Mouse (Mus musculus) hindbrain, embryonic 16.5 days (tissue): ENCODE data around the gene Ifi35. TPM values are rescaled to one million over a fixed set of nuclear protein-coding genes. Genes with fewer than 3 reads are reported as not detected.
A peak's percentile ranks its signal among the peaks of the same experiment; 100 is the strongest.
"Not testable (repeated sequence)": the region's sequence is repeated elsewhere in the genome, so short reads cannot be mapped to it uniquely, and the experiment has no call there.

ENCODE experiments used
- ATAC-seq: fragments of 200-750 bp; cut with Nextera tagmentation; 2 replicates; pipeline ENCODE4 v1.8.0; 2017; ENCODE audit warnings: moderate TSS enrichment, moderate library complexity
- H3K27ac ChIP-seq: fragments of 300-500 bp; sonication (generic); 2 replicates; pipeline ENCODE4 v1.5.1; 2014; ENCODE audit warnings: low read depth, mild to moderate bottlenecking, control low read depth, low read length, moderate library complexity
- H3K27me3 ChIP-seq: fragments of 300-500 bp; sonication (generic); replicated peaks from 2 replicates; pipeline ENCODE4 v1.6.1; 2014; ENCODE audit warnings: low read length; ENCODE audit not compliant: control insufficient read depth, insufficient read depth
- H3K36me3 ChIP-seq: fragments of 300-500 bp; sonication (generic); 2 replicates; pipeline ENCODE4 v1.6.1; 2014; ENCODE audit warnings: mild to moderate bottlenecking, low read length, moderate library complexity, mixed read lengths; ENCODE audit not compliant: control insufficient read depth, insufficient read depth
- H3K4me1 ChIP-seq: fragments of 300-500 bp; sonication (generic); 2 replicates; pipeline ENCODE4 v1.6.1; 2014; ENCODE audit warnings: low read depth, low read length; ENCODE audit not compliant: control insufficient read depth, insufficient read depth
- H3K4me2 ChIP-seq: fragments of 300-500 bp; sonication (generic); 2 replicates; pipeline ENCODE4 v1.6.1; 2014; ENCODE audit warnings: mild to moderate bottlenecking, low read length, control low read depth, moderate library complexity
- H3K4me3 ChIP-seq: fragments of 300-500 bp; sonication (generic); 2 replicates; pipeline ENCODE4 v1.5.1; 2014; ENCODE audit warnings: mild to moderate bottlenecking, low read length, control low read depth, moderate library complexity
- H3K9ac ChIP-seq: fragments of 300-500 bp; sonication (generic); 2 replicates; pipeline ENCODE4 v1.6.1; 2014; ENCODE audit warnings: low read depth, mild to moderate bottlenecking, control low read depth, low read length, moderate library complexity
- H3K9me3 ChIP-seq: fragments of 300-500 bp; sonication (generic); 2 replicates; pipeline ENCODE4 v1.6.1; 2014; ENCODE audit warnings: mild to moderate bottlenecking, low read length, moderate library complexity; ENCODE audit not compliant: control insufficient read depth
- WGBS: fragments of 180-500 bp; shearing (Covaris S2); extraction: QIAGEN DNeasy Blood & Tissue Kit; methylation state at CpG from one replicate; pipeline ENCODE4 v1.1.7; 2014; 5-methylcytosine and 5-hydroxymethylcytosine counted together
- polyA plus RNA-seq: library from polyadenylated mRNA; unstranded; fragments of >200 nt; fragmentation: Nextera tagmentation; extraction: Ambion mirVana; gene quantifications from 2 replicates; pipeline ENCODE4 v1.2.1, GENCODE M21; 2015

Ifi35 gene
- polyA plus RNA-seq, 1 experiment from 2014 or later: 4.8 TPM

DNA sequence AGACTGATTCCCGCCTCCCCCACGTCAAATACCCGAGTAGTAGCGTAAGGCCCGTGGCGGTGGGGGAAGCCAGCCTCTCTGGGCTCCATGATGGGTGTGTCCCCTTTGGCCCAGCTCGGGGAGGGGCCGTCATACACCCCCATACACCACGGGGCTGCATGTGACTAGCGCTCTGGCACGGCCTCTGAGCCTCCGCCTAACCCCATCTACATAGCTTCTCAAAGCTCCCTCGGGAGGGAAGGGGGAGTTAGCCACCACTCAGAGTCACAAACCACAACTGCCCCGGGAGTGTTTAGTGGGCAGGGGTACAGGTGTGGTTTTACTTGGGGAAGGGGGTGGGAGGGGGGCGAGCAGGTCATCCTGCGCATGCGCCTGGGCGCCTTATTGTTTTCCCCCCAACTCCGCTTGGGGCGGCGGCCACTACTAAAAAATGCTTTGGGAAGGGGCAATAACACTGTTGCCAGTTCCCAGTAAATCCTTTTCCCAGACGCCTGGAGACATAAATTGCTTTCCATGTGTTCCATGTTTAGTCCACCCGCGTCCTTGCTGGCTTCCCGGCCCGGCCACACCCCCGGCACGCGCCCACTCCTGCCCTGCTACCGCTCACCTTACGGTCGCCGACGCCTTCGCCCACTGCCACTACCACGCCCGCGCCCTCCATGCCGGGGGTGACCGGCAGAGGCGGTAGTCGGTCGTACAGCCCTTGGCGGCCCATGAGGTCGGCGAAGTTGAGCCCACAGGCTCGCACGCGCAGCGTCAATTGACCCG, 17.1 kb downstream of the Ifi35 start:
- H3K4me1 ChIP-seq: peaks cover 46% of the 10 kb centered on the region
- peak overlapping the region; percentile 94 for H3K4me3 ChIP-seq
- peak; percentile 25 for ATAC-seq
- no peaks in the 10 kb centered on the region for H3K27me3 ChIP-seq
- peak overlapping the region; percentile 61 for H3K4me2 ChIP-seq
- peak overlapping the region; percentile 93 for H3K9ac ChIP-seq
- under 1% methylated on average over 51 of the region's 51 CpGs for WGBS
- H3K36me3 ChIP-seq: peaks cover 15% of the 10 kb centered on the region
- H3K9me3 ChIP-seq: no peaks in the 10 kb centered on the region
- H3K27ac ChIP-seq: peak overlapping the region; percentile 94

DNA sequence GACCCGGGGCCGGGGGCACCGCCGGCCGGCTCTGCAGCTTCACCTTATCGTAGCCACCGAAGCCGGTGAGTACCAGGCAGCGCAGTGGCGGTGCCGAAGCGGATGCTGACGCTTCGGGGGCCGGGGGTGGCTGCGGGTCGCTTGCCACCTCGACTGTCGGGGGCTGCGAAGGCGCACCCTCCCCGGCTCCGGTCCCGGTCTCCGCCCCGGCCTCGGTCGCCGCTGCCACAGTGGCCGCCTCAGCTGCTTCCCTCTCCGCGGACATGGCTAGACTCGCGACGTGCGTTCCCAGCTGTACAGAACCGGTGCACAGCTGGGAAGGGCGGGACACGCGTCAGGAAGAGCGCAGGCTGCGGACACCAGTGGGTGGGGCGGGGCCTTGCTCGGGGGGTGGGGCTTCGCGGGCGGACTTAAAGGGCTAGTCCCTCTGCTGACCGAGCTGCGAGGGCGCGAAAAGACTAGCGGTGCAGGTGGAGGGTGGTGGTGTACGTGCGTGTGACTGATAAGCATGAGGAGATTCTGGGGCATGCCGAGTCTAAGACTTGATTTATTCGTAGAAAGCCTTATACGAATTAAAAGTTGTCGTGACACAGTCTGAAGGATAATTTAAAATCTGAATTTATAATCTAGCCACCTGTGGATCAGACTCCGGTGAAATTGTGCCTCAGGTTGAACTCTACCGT, 17.8 kb downstream of the Ifi35 start, which contains the start of gene Vat1:
TSS of gene Vat1 (minus strand) at position 362 of the 683 bp plus-strand sequence.
- peak within 1 kb of the TSS; percentile 93 for H3K9ac ChIP-seq
- peak; percentile 73 for ATAC-seq
- peaks cover 11% of the 10 kb centered on the region for H3K36me3 ChIP-seq
- no peaks in the 10 kb centered on the region for H3K27me3 ChIP-seq
- WGBS: under 1% methylated on average over 60 of the region's 60 CpGs
- H3K4me1 ChIP-seq: peaks cover 46% of the 10 kb centered on the region
- no peaks in the 10 kb centered on the region for H3K9me3 ChIP-seq
- peak within 1 kb of the TSS; percentile 86 for H3K4me2 ChIP-seq
- H3K27ac ChIP-seq: peak within 1 kb of the TSS; percentile 94
- H3K4me3 ChIP-seq: peak within 1 kb of the TSS; percentile 94

DNA sequence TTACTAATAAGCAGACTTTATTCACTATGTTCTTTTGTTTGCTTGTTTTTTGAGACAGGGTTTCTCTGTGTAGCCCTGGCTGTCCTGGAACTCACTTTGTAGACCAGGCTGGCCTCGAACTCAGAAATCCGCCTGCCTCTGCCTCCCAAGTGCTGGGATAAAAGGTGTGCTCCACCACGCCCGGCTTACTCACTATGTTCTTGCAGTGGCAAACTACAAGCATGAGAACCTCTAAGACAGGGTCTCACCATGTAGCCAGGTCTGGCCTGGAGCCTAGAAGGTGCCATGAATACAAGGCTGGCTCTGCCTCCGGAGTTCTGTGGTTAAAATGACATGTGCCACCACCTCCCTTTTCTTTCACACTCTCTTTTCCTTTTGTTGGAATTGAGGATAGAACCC, 18.3 kb downstream of the Ifi35 start:
- H3K9me3 ChIP-seq, H3K36me3 ChIP-seq, ATAC-seq, H3K27me3 ChIP-seq, H3K9ac ChIP-seq, H3K27ac ChIP-seq: not testable (repeated sequence)
- 66% methylated on average over 5 of the region's 5 CpGs for WGBS
- peaks cover 46% of the 10 kb centered on the region for H3K4me1 ChIP-seq
- H3K4me3 ChIP-seq: peak overlapping the region; percentile 94
- H3K4me2 ChIP-seq: peak overlapping the region; percentile 61

DNA sequence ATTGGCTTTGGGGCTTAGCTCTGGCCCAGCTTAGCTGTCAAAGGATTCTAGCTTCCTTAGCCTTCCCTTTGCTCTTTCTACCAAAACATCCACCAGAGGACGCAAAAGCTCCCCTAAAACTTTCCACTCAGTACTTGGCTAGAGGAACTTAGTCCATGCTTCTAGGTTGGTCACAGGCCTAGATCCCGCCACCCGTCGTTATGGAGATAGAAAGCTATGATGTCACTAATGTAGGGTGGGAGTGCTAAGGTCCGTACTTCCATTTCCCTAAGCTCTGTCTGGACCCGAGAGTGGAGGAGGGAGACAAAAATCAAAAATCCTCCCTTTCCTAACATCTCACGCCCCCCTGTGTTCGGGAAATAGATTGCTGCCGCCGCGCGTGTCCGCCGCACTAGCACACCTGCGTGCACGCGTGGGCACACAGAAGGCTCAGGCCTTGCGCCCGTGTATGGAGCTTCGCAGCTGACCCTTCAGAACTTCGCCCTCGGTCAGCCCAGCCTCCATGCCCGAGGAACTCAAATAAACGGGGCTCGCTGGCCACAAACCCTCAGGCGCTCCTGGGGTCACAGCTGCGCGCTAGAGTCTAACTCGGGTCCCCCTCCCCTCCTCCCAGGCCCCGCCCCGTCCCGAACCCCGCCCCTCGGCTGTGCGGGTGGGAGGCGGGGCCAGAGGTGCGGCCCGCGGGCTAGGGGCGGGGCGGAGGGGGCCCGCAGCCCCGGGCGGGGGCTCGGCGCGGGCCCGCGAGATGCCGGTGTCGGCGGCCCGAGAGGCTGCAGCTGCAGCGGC, 19.5 kb downstream of the Ifi35 start:
- Histone ChIP-seq H3K36me3 (no peaks in the 10 kb centered on the region; the same call in 1 of the 2 replicates), H3K4me3 (peak overlapping the region; percentile 86), H3K27me3 (no peaks in the 10 kb centered on the region), H3K9me3 (no peaks in the 10 kb centered on the region), H3K4me1 (peaks cover 40% of the 10 kb centered on the region), H3K4me2 (peak overlapping the region; percentile 86), H3K9ac (peak overlapping the region; percentile 89), H3K27ac (peak overlapping the region; percentile 88)
- WGBS: under 1% methylated on average over 52 of the region's 54 CpGs
- ATAC-seq: peak; percentile 72

DNA sequence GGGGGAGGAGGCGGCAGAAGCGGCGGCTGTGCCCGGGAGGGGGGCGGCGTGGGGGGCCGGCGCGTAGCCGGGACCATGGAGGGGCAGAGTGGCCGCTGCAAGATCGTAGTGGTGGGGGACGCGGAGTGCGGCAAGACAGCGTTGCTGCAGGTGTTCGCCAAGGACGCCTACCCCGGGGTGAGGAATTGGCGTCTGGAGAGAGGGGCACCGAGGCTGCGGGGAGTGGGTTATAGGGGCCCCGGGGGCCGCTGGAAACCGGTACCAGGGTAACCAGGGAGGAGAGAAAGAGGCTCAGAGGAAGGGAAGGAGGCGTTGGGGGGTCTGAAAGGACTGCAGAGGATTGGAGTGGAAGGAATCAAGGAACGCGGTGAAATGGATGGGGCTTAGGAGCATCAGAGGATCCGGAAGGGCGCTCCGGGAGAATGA, 20.1 kb downstream of the Ifi35 start:
- peak overlapping the region; percentile 86 for H3K4me2 ChIP-seq
- no peaks in the 10 kb centered on the region; the same call in 1 of the 2 replicates for H3K36me3 ChIP-seq
- ATAC-seq: peak; percentile 45
- peak overlapping the region; percentile 89 for H3K9ac ChIP-seq
- peak overlapping the region; percentile 86 for H3K4me3 ChIP-seq
- peak overlapping the region; percentile 88 for H3K27ac ChIP-seq
- under 1% methylated on average over 24 of the region's 31 CpGs for WGBS
- H3K27me3 ChIP-seq: no peaks in the 10 kb centered on the region
- no peaks in the 10 kb centered on the region for H3K9me3 ChIP-seq
- H3K4me1 ChIP-seq: peaks cover 34% of the 10 kb centered on the region

DNA sequence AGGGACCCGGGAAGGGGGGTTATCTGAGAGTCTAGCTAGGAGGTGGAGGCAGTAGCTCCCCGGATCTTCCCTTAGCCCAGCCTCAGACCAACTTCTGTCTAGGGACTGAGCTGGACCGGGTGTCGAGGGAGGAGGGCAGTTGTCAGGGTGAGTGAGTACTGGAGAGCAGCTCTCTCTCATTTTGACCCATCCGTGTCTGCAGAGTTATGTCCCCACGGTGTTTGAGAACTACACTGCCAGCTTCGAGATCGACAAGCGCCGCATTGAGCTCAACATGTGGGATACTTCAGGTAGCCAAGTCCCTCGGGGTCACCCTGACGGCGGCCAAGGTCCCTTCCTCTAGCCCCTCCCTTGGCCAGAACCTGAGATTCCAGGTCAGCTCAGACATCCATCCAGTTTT, 20.5 kb downstream of the Ifi35 start:
- peak overlapping the region; percentile 86 for H3K4me2 ChIP-seq
- no peaks in the 10 kb centered on the region for H3K9me3 ChIP-seq
- 3% methylated on average over 13 of the region's 13 CpGs for WGBS
- ATAC-seq: no peak
- peak overlapping the region; percentile 89 for H3K9ac ChIP-seq
- H3K4me1 ChIP-seq: peaks cover 30% of the 10 kb centered on the region
- H3K27me3 ChIP-seq: no peaks in the 10 kb centered on the region
- H3K4me3 ChIP-seq: peak overlapping the region; percentile 86
- peak overlapping the region; percentile 88 for H3K27ac ChIP-seq
- H3K36me3 ChIP-seq: no peaks in the 10 kb centered on the region; the same call in 1 of the 2 replicates

DNA sequence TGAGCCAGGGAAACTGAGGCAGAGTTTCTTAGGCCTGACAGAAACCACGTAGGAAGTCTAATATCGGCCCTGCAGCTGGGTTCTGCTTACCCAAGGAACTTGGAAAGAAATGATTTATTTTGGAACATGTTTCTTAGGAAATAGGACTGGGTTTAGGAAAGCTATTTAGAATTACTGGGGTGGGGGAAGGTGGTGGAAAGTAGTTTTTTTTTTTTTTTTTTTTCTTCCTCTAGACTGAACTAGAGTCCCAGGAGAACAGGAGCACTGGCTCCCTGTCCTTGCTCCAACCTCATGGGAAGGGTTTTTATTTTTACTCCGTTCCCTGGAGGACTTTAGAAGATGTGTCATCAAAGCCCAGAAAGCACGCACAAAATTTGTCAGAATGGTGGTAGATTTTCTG, 20.9 kb downstream of the Ifi35 start:
- peak overlapping the region; percentile 86 for H3K4me3 ChIP-seq
- ATAC-seq: no peak
- 52% methylated on average over 4 of the region's 4 CpGs for WGBS
- H3K9me3 ChIP-seq: no peaks in the 10 kb centered on the region
- H3K4me2 ChIP-seq: peak overlapping the region; percentile 86
- H3K27me3 ChIP-seq: no peaks in the 10 kb centered on the region
- H3K27ac ChIP-seq: no peak overlapping the region
- H3K36me3 ChIP-seq: no peaks in the 10 kb centered on the region; the same call in 1 of the 2 replicates
- peaks cover 25% of the 10 kb centered on the region for H3K4me1 ChIP-seq
- peak overlapping the region; percentile 89 for H3K9ac ChIP-seq

DNA sequence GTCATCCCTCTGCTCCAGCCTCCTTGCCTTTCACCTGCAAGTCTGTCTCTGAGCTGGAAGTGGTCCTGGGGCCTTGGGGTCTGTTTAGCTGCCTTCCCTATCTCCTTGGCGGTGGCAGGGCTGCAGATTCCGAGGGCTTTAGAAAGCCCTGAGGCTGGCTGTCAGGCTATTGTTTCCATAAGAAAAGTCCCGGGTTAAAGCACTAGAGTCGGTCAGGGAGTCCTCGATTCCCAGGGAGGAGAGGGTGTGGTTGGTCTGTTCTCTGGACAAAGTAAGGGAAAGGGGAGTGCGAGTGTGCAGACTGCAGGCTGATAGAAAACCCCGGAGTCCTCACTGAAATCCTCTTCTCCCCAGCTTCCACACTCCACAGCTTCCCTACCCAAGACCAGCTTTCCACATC, 22.0 kb downstream of the Ifi35 start:
- no peak for ATAC-seq
- 23% methylated on average over 7 of the region's 7 CpGs for WGBS
- Histone ChIP-seq H3K9ac (peak overlapping the region; percentile 23; the same call in 1 of the 2 replicates), H3K4me1 (peaks cover 22% of the 10 kb centered on the region), H3K36me3 (no peaks in the 10 kb centered on the region; the same call in 1 of the 2 replicates), H3K4me2 (peak overlapping the region; percentile 21), H3K27ac (no peak overlapping the region), H3K9me3 (no peaks in the 10 kb centered on the region), H3K27me3 (no peaks in the 10 kb centered on the region), H3K4me3 (no peak overlapping the region)
